Mouse (Mus musculus): ENCODE data around the gene Tcp11l1.

DNA sequence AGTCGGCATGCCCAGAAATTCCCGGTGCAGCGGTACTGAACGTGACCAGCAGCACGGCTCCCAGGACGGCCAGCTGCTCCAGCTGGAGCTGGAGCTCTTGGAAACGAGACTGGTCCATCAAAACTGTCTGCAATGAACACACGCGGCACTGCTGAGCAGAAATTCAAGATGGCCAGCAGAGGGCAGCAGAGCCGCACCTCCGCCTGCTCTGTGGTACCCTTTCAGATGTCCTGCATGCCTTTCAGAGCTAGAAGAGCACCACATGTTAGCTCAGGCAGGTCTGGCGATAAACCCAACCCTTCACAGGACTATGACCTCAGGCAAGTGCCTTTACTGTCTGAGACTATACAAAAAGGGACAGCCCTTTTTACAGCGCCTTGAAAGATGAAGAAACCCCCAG, 26.6 kb downstream of the Tcp11l1 start:
- TF ChIP-seq CTCF (IDR thresholded peaks at IDR 0.05; ENCODE audit: borderline replicate concordance, extremely low read depth, insufficient read depth, insufficient read length) = peak; percentile 99
- TF ChIP-seq POLR2A (IDR thresholded peaks at IDR 0.05; ENCODE audit: borderline replicate concordance, extremely low read depth, insufficient read depth, insufficient read length, poor library complexity, severe bottlenecking) = no peak
